Comparison of ENCODE assay signal across 10 mouse cellular contexts in the genomic region with DNA sequence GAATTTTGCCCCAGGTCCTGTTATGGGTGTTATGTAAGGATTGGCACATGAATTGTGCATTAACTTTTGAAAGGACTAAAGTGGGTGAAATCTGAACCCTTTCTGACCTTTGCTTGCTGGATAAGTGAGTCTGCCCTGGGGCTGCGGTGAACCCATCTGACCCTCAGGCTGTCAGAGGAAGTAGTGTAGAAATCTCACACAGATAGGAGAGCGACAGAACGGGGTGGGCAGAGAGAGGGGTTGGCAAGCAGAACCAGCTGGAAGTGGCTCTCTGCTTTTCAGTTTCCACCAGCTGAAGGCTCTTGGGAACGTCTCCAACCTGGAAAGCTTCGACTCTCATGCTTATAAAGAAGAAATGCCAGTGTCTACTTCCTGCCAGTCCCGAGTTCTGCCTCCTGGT. TPM values are rescaled to one million over a fixed set of nuclear protein-coding genes. Genes with fewer than 3 reads are reported as not detected.
DNase-seq lines count a peak whose midpoint lies in the region; ATAC-seq lines count a peak whose summit lies in the region.
"Had no signal": no experiment of that assay in that cellular context is flagged by ENCODE, and none has a peak within 500 bp of the region (broad histone marks: within the 10 kb centered on the region; RNA-seq: fewer than 3 reads in every experiment).

No protein-coding gene starts in this region.

- no peaks in the 10 kb centered on the region for H3K27me3 ChIP-seq in midbrain, embryonic 11.5 days (ENCODE audit: control insufficient read depth, insufficient read depth, low read length)
- peaks cover 4% of the 10 kb centered on the region; the same call in 1 of the 2 replicates for H3K27me3 ChIP-seq in hindbrain, embryonic 16.5 days (replicated peaks; ENCODE audit: control insufficient read depth, insufficient read depth, low read length)

- no peaks in the 10 kb centered on the region for H3K9me3 ChIP-seq in midbrain, embryonic 11.5 days (ENCODE audit: control insufficient read depth, low read length)
- no peaks in the 10 kb centered on the region for H3K9me3 ChIP-seq in hindbrain, embryonic 16.5 days (ENCODE audit: control insufficient read depth, low read length)

- WGBS in midbrain, embryonic 11.5 days, result 63% methylated on average over 6 of the region's 6 CpGs
- WGBS in hindbrain, embryonic 16.5 days, result 51% methylated on average over 6 of the region's 6 CpGs

- H3K4me2 ChIP-seq in midbrain, embryonic 11.5 days, result no peak overlapping the region
- no peak overlapping the region for H3K4me2 ChIP-seq in hindbrain, embryonic 16.5 days (ENCODE audit: low read length)

- no peak for ATAC-seq in midbrain, embryonic 11.5 days (ENCODE audit: low FRiP score)
- no peak for ATAC-seq in hindbrain, embryonic 16.5 days

- no peaks in the 10 kb centered on the region for H3K4me1 ChIP-seq in midbrain, embryonic 11.5 days (ENCODE audit: control insufficient read depth, insufficient read depth, low read length)
- H3K4me1 ChIP-seq in hindbrain, embryonic 16.5 days (ENCODE audit: control insufficient read depth, insufficient read depth, low read depth, low read length), result peaks cover 3% of the 10 kb centered on the region; the same call in 1 of the 2 replicates

- H3K36me3 ChIP-seq in midbrain, embryonic 11.5 days (ENCODE audit: control insufficient read depth, insufficient read depth, low read length), result no peaks in the 10 kb centered on the region
- no peaks in the 10 kb centered on the region for H3K36me3 ChIP-seq in hindbrain, embryonic 16.5 days (ENCODE audit: control insufficient read depth, insufficient read depth, low read length)

- peak; percentile 15 for DNase-seq in adrenal gland, postnatal 10 days
- no peak for DNase-seq in adrenal gland, adult 2 months
- DNase-seq in kidney, adult 9 months, result peak; percentile 87
- DNase-seq in kidney, postnatal 4 days, result no peak
- peak; percentile 32 for DNase-seq in kidney, postnatal 14 days
- DNase-seq in mesoderm, embryonic 11.5 days (ENCODE audit: low read depth, low spot score), result peak; percentile 33
- DNase-seq in midbrain, embryonic 11.5 days (ENCODE audit: low spot score, missing footprints), result no peak

- no peak overlapping the region for H3K27ac ChIP-seq in midbrain, embryonic 11.5 days (ENCODE audit: low read depth, low read length)
- H3K27ac ChIP-seq in hindbrain, embryonic 16.5 days (ENCODE audit: low read depth, low read length), result no peak overlapping the region

- no peak overlapping the region for H3K4me3 ChIP-seq in midbrain, embryonic 11.5 days (ENCODE audit: low read depth, low read length)
- H3K4me3 ChIP-seq in hindbrain, embryonic 16.5 days (ENCODE audit: low read length), result no peak overlapping the region

- no peak overlapping the region for H3K9ac ChIP-seq in midbrain, embryonic 11.5 days (ENCODE audit: low read length)
- no peak overlapping the region for H3K9ac ChIP-seq in hindbrain, embryonic 16.5 days (ENCODE audit: low read depth, low read length)

RNA-seq across cellular contexts. Expression of gene Il9, which starts 4.8 kb away (rescaled TPM):
- total RNA-seq in adrenal gland, postnatal 10 days (2021), result not detected
- not detected for total RNA-seq in adrenal gland, adult 2 months (2021)
- not detected in 2 replicates for polyA plus RNA-seq in adrenal gland, adult 2 months (2012; rRNA removed)
- polyA plus RNA-seq in midbrain, embryonic 11.5 days (2014; fragmentation: Nextera tagmentation; extraction: Ambion mirVana), result not detected in 2 replicates
- not detected in 2 replicates for polyA plus RNA-seq in hindbrain, embryonic 16.5 days (2015; fragmentation: Nextera tagmentation; extraction: Ambion mirVana)
- polyA plus RNA-seq: heart, postnatal 0 days; liver, embryonic 16.5 days had no signal

RNA-seq across cellular contexts. Expression of gene Slc25a48, which starts 39.1 kb away (rescaled TPM):
- 1 to 10 TPM; 4.1 to 4.5 TPM for total RNA-seq in adrenal gland, postnatal 10 days (2021)
- total RNA-seq in adrenal gland, adult 2 months (2021), result 1 to 10 TPM; 2.1 to 2.9 TPM
- 0.91 TPM in 2 replicates for polyA plus RNA-seq in adrenal gland, adult 2 months (2012; rRNA removed)
- polyA plus RNA-seq in midbrain, embryonic 11.5 days (2014; fragmentation: Nextera tagmentation; extraction: Ambion mirVana), result not detected in 2 replicates
- polyA plus RNA-seq in hindbrain, embryonic 16.5 days (2015; fragmentation: Nextera tagmentation; extraction: Ambion mirVana), result 0.06 TPM in 1 of 2 replicates, not detected in the other
- polyA plus RNA-seq: heart, postnatal 0 days had no signal

RNA-seq across cellular contexts. Expression of gene Fbxl21, which starts 45.0 kb away (rescaled TPM):
- total RNA-seq in adrenal gland, postnatal 10 days (2021), result 1 to 10 TPM; 2.5 to 4.5 TPM
- 1 to 10 TPM; 4.0 to 6.5 TPM for total RNA-seq in adrenal gland, adult 2 months (2021)
- 1.5 and 2.9 TPM in 2 replicates for polyA plus RNA-seq in adrenal gland, adult 2 months (2012; rRNA removed)
- polyA plus RNA-seq in midbrain, embryonic 11.5 days (2014; fragmentation: Nextera tagmentation; extraction: Ambion mirVana), result 1.9 and 3.0 TPM in 2 replicates
- 2.9 and 4.6 TPM in 2 replicates for polyA plus RNA-seq in hindbrain, embryonic 16.5 days (2015; fragmentation: Nextera tagmentation; extraction: Ambion mirVana)

RNA-seq across cellular contexts. Expression of gene Gm3045, which starts 50.9 kb away (rescaled TPM):
- not detected for total RNA-seq in adrenal gland, postnatal 10 days (2021)
- total RNA-seq in adrenal gland, adult 2 months (2021), result not detected
- polyA plus RNA-seq in adrenal gland, adult 2 months (2012; rRNA removed), result not detected in 2 replicates
- polyA plus RNA-seq in midbrain, embryonic 11.5 days (2014; fragmentation: Nextera tagmentation; extraction: Ambion mirVana), result not detected in 2 replicates
- polyA plus RNA-seq in hindbrain, embryonic 16.5 days (2015; fragmentation: Nextera tagmentation; extraction: Ambion mirVana), result not detected in 2 replicates
- polyA plus RNA-seq: heart, postnatal 0 days; liver, embryonic 16.5 days had no signal

Comparison
In these comparisons a context has a peak if more than half of its experiments do, and no peak if none do; other contexts are left out.
1. DNase-seq: peak in adrenal gland, postnatal 10 days (single experiment), kidney, adult 9 months (single experiment), kidney, postnatal 14 days (single experiment) and mesoderm, embryonic 11.5 days (single experiment); none in adrenal gland, adult 2 months (single experiment), kidney, postnatal 4 days (0 of 2) and midbrain, embryonic 11.5 days (single experiment).